Mouse (Mus musculus): ENCODE data around the gene Bcat1. TPM values are rescaled to one million over a fixed set of nuclear protein-coding genes. Genes with fewer than 3 reads are reported as not detected.

Gene Bcat1
- polyA plus RNA-seq, 1 experiment from 2014 or later, result 10.9 TPM

DNA sequence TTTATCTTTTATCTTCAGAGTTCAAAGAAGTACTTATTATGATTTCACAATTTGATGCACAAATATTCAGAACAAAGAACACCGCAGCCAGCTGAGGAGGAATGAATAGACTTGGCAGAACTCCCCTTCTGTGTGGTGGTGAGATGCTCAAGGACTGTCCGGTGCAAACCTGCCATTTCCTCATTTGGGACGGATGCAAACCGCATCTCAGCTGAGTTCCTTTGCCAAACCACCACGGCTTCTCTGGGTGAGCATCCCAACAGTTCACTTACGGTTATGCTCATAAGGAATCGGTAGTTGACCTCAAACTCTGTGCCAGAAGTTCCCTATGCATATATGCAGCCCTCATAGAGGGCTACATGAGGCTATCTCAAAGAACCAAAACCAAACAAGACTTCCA lies 6.6 kb downstream of the Bcat1 start:
- H3K4me3 ChIP-seq (ENCODE audit: low read depth, low read length), result no peak overlapping the region
- no peak overlapping the region for H3K27ac ChIP-seq (ENCODE audit: low read length)
- no peaks in the 10 kb centered on the region for H3K4me1 ChIP-seq (ENCODE audit: control insufficient read depth, insufficient read depth, low read length)
- no peak overlapping the region for H3K9ac ChIP-seq (replicated peaks; ENCODE audit: low read depth, low read length)
- no peak overlapping the region for H3K4me2 ChIP-seq (replicated peaks; ENCODE audit: low read depth, low read length)
- ATAC-seq (ENCODE audit: insufficient number of reproducible peaks, insufficient read depth, low FRiP score, low read depth), result no peak
- H3K9me3 ChIP-seq (ENCODE audit: control insufficient read depth, low read depth, low read length), result no peaks in the 10 kb centered on the region
- H3K27me3 ChIP-seq (ENCODE audit: control insufficient read depth, insufficient read depth, low read length), result no peaks in the 10 kb centered on the region
- WGBS, result 88% methylated on average over 7 of the region's 7 CpGs
- H3K36me3 ChIP-seq (ENCODE audit: control insufficient read depth, insufficient read depth, low read length), result no peaks in the 10 kb centered on the region

DNA sequence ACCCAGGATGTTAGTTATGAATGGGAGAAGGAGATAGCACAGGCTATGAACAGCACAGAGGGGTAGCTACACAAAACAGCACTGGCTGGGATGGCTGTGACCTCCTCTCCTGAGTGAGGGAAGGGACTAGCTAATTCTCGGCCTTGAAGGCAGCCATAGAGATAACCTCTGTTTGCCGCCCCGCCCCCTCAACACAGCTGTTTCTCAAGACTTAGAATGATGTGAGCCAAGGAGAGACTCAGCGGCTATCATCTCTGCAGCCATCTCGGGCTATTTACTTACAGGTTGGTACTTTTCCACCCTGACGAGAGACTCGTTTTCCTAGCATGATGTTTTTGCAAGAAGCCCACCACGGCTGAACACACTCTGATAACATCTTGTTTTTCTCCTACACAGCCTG lies 8.3 kb downstream of the Bcat1 start:
- 74% methylated on average over 8 of the region's 8 CpGs for WGBS
- Histone ChIP-seq H3K4me3 (ENCODE audit: low read depth, low read length) (no peak overlapping the region), H3K4me2 (replicated peaks; ENCODE audit: low read depth, low read length) (no peak overlapping the region), H3K9ac (replicated peaks; ENCODE audit: low read depth, low read length) (no peak overlapping the region), H3K27ac (ENCODE audit: low read length) (no peak overlapping the region), H3K4me1 (ENCODE audit: control insufficient read depth, insufficient read depth, low read length) (no peaks in the 10 kb centered on the region), H3K9me3 (ENCODE audit: control insufficient read depth, low read depth, low read length) (no peaks in the 10 kb centered on the region), H3K27me3 (ENCODE audit: control insufficient read depth, insufficient read depth, low read length) (no peaks in the 10 kb centered on the region), H3K36me3 (ENCODE audit: control insufficient read depth, insufficient read depth, low read length) (no peaks in the 10 kb centered on the region)
- ATAC-seq (ENCODE audit: insufficient number of reproducible peaks, insufficient read depth, low FRiP score, low read depth), result no peak

DNA sequence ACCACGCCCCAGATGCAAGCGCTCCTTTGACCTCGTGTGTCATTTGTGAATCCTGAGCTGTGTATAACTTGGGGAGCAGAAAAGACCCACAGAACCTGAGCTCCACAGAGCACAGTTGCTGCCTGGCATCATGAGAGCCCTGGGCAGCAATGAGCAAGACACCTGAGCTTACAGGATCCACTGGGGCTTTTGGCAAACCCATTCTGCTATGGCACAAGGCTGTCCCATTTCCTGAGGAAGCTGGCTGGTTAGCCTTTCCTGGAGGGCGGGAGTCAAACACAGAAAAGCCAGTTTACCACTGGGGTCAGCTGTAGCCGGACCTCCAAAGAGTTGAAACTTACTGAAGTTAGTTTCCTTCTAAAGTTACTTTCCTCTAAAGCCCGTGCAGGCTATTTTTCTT lies 9.6 kb downstream of the Bcat1 start:
- 76% methylated on average over 6 of the region's 6 CpGs for WGBS
- Histone ChIP-seq H3K9me3 (ENCODE audit: control insufficient read depth, low read depth, low read length) (no peaks in the 10 kb centered on the region), H3K9ac (replicated peaks; ENCODE audit: low read depth, low read length) (no peak overlapping the region), H3K4me2 (replicated peaks; ENCODE audit: low read depth, low read length) (no peak overlapping the region), H3K4me3 (ENCODE audit: low read depth, low read length) (no peak overlapping the region), H3K4me1 (ENCODE audit: control insufficient read depth, insufficient read depth, low read length) (no peaks in the 10 kb centered on the region), H3K36me3 (ENCODE audit: control insufficient read depth, insufficient read depth, low read length) (no peaks in the 10 kb centered on the region), H3K27ac (ENCODE audit: low read length) (no peak overlapping the region), H3K27me3 (ENCODE audit: control insufficient read depth, insufficient read depth, low read length) (no peaks in the 10 kb centered on the region)
- no peak for ATAC-seq (ENCODE audit: insufficient number of reproducible peaks, insufficient read depth, low FRiP score, low read depth)

DNA sequence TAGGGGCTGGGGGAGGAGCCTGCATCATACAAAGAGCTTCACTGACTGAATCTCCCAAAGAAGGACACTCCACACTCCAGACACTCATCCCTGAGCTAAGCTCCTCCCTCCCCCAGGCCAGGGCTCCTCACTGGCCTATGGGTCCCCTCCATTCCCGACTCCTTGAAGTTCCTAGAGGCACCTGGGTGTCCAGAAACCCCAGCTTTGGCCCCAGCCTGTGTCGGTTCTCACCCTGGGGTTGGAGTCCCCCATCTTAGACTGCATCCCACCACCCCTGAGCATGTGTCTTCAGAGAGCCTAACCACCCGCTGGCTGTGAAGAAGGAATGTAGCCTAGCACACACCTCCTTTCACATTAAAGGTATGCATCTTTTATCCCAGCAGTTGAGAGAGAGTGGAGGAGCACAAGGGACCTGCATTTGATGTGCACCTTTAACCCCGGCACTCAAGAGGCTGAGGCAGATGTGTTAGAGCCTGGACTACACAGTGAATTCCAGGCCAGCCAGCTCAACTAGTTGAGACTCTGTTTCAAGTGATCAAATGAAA lies 10.6 kb downstream of the Bcat1 start:
- WGBS, result 75% methylated on average over 4 of the region's 4 CpGs

DNA sequence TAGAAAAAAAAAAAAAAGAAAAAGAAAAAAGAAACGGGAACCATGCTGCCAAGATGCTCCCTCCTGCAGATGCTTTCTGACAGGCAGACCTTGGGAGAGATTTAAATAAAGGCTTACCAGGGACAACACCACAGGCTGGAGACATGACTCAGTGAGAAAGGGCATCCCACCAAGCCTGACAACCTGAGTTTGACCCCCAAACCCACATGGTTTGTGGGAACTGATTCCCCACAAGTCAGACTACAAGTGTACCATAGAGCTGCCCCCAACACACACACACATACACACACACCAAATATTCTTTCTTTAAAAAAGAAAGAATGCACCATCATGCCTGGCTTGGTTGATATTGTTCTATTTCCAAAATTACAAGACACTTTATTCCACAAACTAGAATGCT lies 11.9 kb downstream of the Bcat1 start:
- no peaks in the 10 kb centered on the region for H3K27me3 ChIP-seq (ENCODE audit: control insufficient read depth, insufficient read depth, low read length)
- no peak overlapping the region for H3K27ac ChIP-seq (ENCODE audit: low read length)
- WGBS, result 41% methylated on average over 1 of the region's 1 CpGs
- ATAC-seq (ENCODE audit: insufficient number of reproducible peaks, insufficient read depth, low FRiP score, low read depth), result no peak
- H3K9ac ChIP-seq (replicated peaks; ENCODE audit: low read depth, low read length), result no peak overlapping the region
- no peaks in the 10 kb centered on the region for H3K36me3 ChIP-seq (ENCODE audit: control insufficient read depth, insufficient read depth, low read length)
- H3K4me2 ChIP-seq (replicated peaks; ENCODE audit: low read depth, low read length), result no peak overlapping the region
- no peaks in the 10 kb centered on the region for H3K4me1 ChIP-seq (ENCODE audit: control insufficient read depth, insufficient read depth, low read length)
- H3K9me3 ChIP-seq (ENCODE audit: control insufficient read depth, low read depth, low read length), result no peaks in the 10 kb centered on the region
- H3K4me3 ChIP-seq (ENCODE audit: low read depth, low read length), result no peak overlapping the region

More for the DNA sequence above, 10.6 kb downstream of the Bcat1 start:
- H3K9me3 ChIP-seq (ENCODE audit: control insufficient read depth, low read depth, low read length), result no peaks in the 10 kb centered on the region
- H3K9ac ChIP-seq (replicated peaks; ENCODE audit: low read depth, low read length), result no peak overlapping the region
- H3K4me1 ChIP-seq (ENCODE audit: control insufficient read depth, insufficient read depth, low read length), result no peaks in the 10 kb centered on the region
- H3K27me3 ChIP-seq (ENCODE audit: control insufficient read depth, insufficient read depth, low read length), result no peaks in the 10 kb centered on the region
- no peak overlapping the region for H3K4me2 ChIP-seq (replicated peaks; ENCODE audit: low read depth, low read length)
- ATAC-seq (ENCODE audit: insufficient number of reproducible peaks, insufficient read depth, low FRiP score, low read depth), result no peak
- no peak overlapping the region for H3K4me3 ChIP-seq (ENCODE audit: low read depth, low read length)
- no peak overlapping the region for H3K27ac ChIP-seq (ENCODE audit: low read length)
- H3K36me3 ChIP-seq (ENCODE audit: control insufficient read depth, insufficient read depth, low read length), result no peaks in the 10 kb centered on the region

DNA sequence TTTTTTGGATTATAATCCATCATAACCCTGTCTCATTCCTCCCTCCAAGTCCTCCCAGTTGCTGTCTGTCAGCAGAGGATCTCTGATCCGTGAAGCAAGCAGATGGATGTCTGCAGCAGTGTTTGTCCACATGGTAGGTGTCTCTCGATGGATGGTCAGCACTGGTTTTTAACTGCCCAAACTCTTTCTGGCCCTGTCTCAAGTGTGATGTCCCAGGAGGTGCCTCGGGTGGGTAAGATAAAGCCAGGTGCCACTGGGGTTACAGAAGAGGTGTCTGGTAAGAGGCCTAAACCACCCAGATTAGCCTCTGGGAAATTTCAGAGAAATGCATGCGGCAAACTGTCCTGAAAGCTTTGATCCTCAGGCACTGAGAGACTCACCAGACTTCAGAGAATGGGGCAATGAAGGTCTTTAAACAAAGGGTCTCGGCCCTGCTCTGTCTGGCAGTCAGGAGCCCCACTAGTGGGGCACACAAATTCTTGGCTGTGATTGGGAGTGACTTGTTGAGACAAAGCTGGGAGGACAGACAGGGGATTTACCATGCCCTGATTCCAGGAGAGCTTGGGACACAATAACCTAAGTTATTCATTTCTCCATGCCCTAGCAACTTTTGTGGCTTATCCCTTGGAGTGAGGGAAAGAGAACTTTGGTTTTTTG lies 12.6 kb downstream of the Bcat1 start:
- no peak for ATAC-seq (ENCODE audit: insufficient number of reproducible peaks, insufficient read depth, low FRiP score, low read depth)
- 36% methylated on average over 5 of the region's 5 CpGs for WGBS
- H3K27me3 ChIP-seq (ENCODE audit: control insufficient read depth, insufficient read depth, low read length), result no peaks in the 10 kb centered on the region
- no peaks in the 10 kb centered on the region for H3K36me3 ChIP-seq (ENCODE audit: control insufficient read depth, insufficient read depth, low read length)
- H3K9ac ChIP-seq (replicated peaks; ENCODE audit: low read depth, low read length), result no peak overlapping the region
- no peak overlapping the region for H3K4me2 ChIP-seq (replicated peaks; ENCODE audit: low read depth, low read length)
- H3K4me3 ChIP-seq (ENCODE audit: low read depth, low read length), result no peak overlapping the region
- H3K4me1 ChIP-seq (ENCODE audit: control insufficient read depth, insufficient read depth, low read length), result no peaks in the 10 kb centered on the region
- H3K27ac ChIP-seq (ENCODE audit: low read length), result no peak overlapping the region
- H3K9me3 ChIP-seq (ENCODE audit: control insufficient read depth, low read depth, low read length), result no peaks in the 10 kb centered on the region

DNA sequence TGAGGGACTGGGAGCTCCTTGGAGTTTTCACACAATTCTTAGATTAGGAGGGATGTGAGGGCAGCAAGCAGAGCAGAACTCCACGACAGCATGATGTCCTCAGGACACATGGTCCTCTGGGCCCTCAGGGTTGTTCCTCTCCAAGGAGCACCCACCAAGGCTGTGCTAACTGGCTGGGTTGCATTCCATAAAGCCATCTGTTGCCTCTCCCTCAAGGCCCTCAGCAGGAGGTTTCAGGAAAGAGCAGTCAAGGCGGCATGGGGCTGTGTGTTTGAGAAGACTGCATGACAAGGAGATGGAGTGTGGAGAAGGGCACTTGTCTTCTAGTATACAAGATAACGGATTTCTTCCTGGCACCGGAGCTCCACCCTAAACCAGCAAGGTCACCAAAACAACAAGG lies 13.2 kb downstream of the Bcat1 start:
- no peaks in the 10 kb centered on the region for H3K27me3 ChIP-seq (ENCODE audit: control insufficient read depth, insufficient read depth, low read length)
- no peaks in the 10 kb centered on the region for H3K36me3 ChIP-seq (ENCODE audit: control insufficient read depth, insufficient read depth, low read length)
- no peak for ATAC-seq (ENCODE audit: insufficient number of reproducible peaks, insufficient read depth, low FRiP score, low read depth)
- no peaks in the 10 kb centered on the region for H3K4me1 ChIP-seq (ENCODE audit: control insufficient read depth, insufficient read depth, low read length)
- no peak overlapping the region for H3K9ac ChIP-seq (replicated peaks; ENCODE audit: low read depth, low read length)
- H3K4me2 ChIP-seq (replicated peaks; ENCODE audit: low read depth, low read length), result no peak overlapping the region
- no peaks in the 10 kb centered on the region for H3K9me3 ChIP-seq (ENCODE audit: control insufficient read depth, low read depth, low read length)
- H3K4me3 ChIP-seq (ENCODE audit: low read depth, low read length), result no peak overlapping the region
- no peak overlapping the region for H3K27ac ChIP-seq (ENCODE audit: low read length)
- WGBS, result 52% methylated on average over 4 of the region's 4 CpGs

DNA sequence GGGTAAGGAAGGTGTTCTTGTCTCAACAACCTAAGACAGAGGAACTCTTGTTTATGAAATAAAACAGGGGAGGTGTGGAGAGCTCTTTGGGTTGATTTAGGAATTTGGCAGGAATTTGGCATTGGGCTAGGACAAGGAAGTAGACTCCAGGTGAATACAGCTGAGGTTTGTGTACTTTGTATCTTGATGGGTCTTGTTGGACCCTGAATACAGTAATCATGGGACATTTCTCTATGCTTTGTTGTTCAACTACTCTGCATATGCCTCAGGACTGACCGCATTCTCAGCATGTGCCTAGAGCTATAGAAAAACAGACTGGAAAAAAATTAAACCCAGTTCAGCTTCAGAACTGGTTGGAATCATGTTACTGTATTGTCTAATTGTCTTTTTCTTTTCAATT lies 14.6 kb downstream of the Bcat1 start:
- no peaks in the 10 kb centered on the region for H3K9me3 ChIP-seq (ENCODE audit: control insufficient read depth, low read depth, low read length)
- ATAC-seq (ENCODE audit: insufficient number of reproducible peaks, insufficient read depth, low FRiP score, low read depth), result no peak
- no peak overlapping the region for H3K4me2 ChIP-seq (replicated peaks; ENCODE audit: low read depth, low read length)
- H3K27ac ChIP-seq (ENCODE audit: low read length), result no peak overlapping the region
- H3K4me3 ChIP-seq (ENCODE audit: low read depth, low read length), result no peak overlapping the region
- no peaks in the 10 kb centered on the region for H3K36me3 ChIP-seq (ENCODE audit: control insufficient read depth, insufficient read depth, low read length)
- no peaks in the 10 kb centered on the region for H3K27me3 ChIP-seq (ENCODE audit: control insufficient read depth, insufficient read depth, low read length)
- no peak overlapping the region for H3K9ac ChIP-seq (replicated peaks; ENCODE audit: low read depth, low read length)
- WGBS, result 88% methylated on average over 1 of the region's 1 CpGs
- no peaks in the 10 kb centered on the region for H3K4me1 ChIP-seq (ENCODE audit: control insufficient read depth, insufficient read depth, low read length)

DNA sequence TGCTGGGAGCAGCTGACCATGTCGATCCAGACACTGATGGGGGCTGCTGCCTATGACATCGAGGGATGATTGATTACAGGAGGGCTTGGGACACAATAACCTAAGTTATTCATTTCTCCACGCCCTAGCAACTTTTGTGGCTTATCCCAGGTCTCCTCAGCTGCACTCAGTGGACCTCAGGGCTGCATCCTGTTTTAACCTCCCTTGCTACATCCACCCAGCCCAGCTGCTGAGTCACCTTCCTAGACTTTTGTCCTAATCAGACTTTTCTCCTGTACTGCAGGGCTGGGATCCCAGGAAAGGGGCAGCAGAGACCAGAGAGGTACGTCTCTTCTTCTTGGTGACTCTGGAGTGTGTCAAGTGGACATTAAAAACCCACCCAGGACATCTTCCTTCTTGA lies 19.9 kb downstream of the Bcat1 start:
- Histone ChIP-seq H3K4me2 (replicated peaks; ENCODE audit: low read depth, low read length) (no peak overlapping the region), H3K36me3 (ENCODE audit: control insufficient read depth, insufficient read depth, low read length) (no peaks in the 10 kb centered on the region), H3K27ac (ENCODE audit: low read length) (no peak overlapping the region), H3K4me3 (ENCODE audit: low read depth, low read length) (no peak overlapping the region), H3K9ac (replicated peaks; ENCODE audit: low read depth, low read length) (no peak overlapping the region), H3K4me1 (ENCODE audit: control insufficient read depth, insufficient read depth, low read length) (no peaks in the 10 kb centered on the region), H3K27me3 (ENCODE audit: control insufficient read depth, insufficient read depth, low read length) (no peaks in the 10 kb centered on the region), H3K9me3 (ENCODE audit: control insufficient read depth, low read depth, low read length) (no peaks in the 10 kb centered on the region)
- 63% methylated on average over 4 of the region's 4 CpGs for WGBS
- ATAC-seq (ENCODE audit: insufficient number of reproducible peaks, insufficient read depth, low FRiP score, low read depth), result no peak
